Mouse (Mus musculus) ES-CJ7 (cell line): Measurements from ENCODE around the gene Chrdl2.
A peak's percentile ranks its signal among the peaks of the same experiment; 100 is the strongest.
"Not testable (repeated sequence)": the region's sequence is repeated elsewhere in the genome, so short reads cannot be mapped to it uniquely, and the experiment has no call there.

Experiments used
- DNase-seq: peaks from one replicate; pipeline ENCODE4 v3.0.0; 2011; ENCODE audit warnings: low read depth, low spot score

Chrdl2 gene

GRCm38 (mm10) chr7:100005790-100006189 is at the start of gene Chrdl2:
Gene Chrdl2, plus strand, starts transcription at chr7:100006172.
- peak; percentile 36 for DNase-seq

- DNase-seq, result no peak
Observed at GRCm38 (mm10) chr7:99957226-99957965, 48.6 kb upstream of the Chrdl2 start.

- DNase-seq, result not testable (repeated sequence)
Observed at GRCm38 (mm10) chr7:99960571-99960970, 45.4 kb upstream of the Chrdl2 start.

- DNase-seq, result no peak
Observed at GRCm38 (mm10) chr7:99961518-99961917, 44.5 kb upstream of the Chrdl2 start.

- DNase-seq, result no peak
Observed at GRCm38 (mm10) chr7:99962536-99963236, 43.3 kb upstream of the Chrdl2 start.

- no peak for DNase-seq
Observed at GRCm38 (mm10) chr7:99963237-99963860, 42.6 kb upstream of the Chrdl2 start.

GRCm38 (mm10) chr7:99965020-99965841 is 40.7 kb upstream of the Chrdl2 start:
- DNase-seq, result no peak

GRCm38 (mm10) chr7:99966011-99966721 is 39.8 kb upstream of the Chrdl2 start:
- no peak for DNase-seq

GRCm38 (mm10) chr7:99969151-99969550 is 36.8 kb upstream of the Chrdl2 start:
- no peak for DNase-seq

GRCm38 (mm10) chr7:99971926-99972325 is 34.0 kb upstream of the Chrdl2 start:
- no peak for DNase-seq

GRCm38 (mm10) chr7:99972912-99973311 is 33.1 kb upstream of the Chrdl2 start:
- DNase-seq, result not testable (repeated sequence)

- no peak for DNase-seq
Observed at GRCm38 (mm10) chr7:99974208-99974970, 31.6 kb upstream of the Chrdl2 start.

- peak; percentile 45 for DNase-seq
Observed at GRCm38 (mm10) chr7:99975819-99976575, 30.0 kb upstream of the Chrdl2 start.

- DNase-seq, result no peak
Observed at GRCm38 (mm10) chr7:99978041-99978440, 27.9 kb upstream of the Chrdl2 start.

GRCm38 (mm10) chr7:99979081-99979480 is 26.9 kb upstream of the Chrdl2 start:
- DNase-seq, result peak; percentile 16

- DNase-seq, result peak; percentile 79
Observed at GRCm38 (mm10) chr7:99979546-99980131, 26.3 kb upstream of the Chrdl2 start.

GRCm38 (mm10) chr7:99980132-99980591 is 25.8 kb upstream of the Chrdl2 start, which contains the start of gene Rnf169:
Gene Rnf169, minus strand, starts transcription at chr7:99980448.
- peak; percentile 94 for DNase-seq

GRCm38 (mm10) chr7:99981311-99981710 is 24.7 kb upstream of the Chrdl2 start:
- peak; percentile 78 for DNase-seq
